Mouse (Mus musculus) brain, embryonic 18.5 days (tissue): ENCODE results near the gene Rasa3.

ENCODE experiments used
- DNase-seq: peaks from one replicate; pipeline ENCODE4 v3.0.0-alpha.2; 2012; ENCODE audit warnings: low read depth, low spot score

The Rasa3 gene

DNA sequence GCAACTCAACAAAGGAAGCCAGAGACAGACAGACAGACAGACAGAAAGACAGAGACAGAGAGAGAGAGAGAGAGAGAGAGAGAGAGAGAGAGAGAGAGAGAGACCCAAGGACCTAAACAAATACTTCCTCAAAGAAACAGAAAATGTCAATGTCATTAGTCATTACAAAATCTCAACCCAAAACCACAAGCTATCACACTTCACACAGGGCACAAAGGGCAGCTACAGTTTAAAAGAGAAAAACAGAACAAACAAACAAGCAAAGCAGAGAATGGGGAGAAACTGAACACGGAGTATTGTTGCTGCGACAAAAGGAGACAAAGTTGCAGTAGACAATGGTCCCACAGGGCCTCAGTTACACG is 28.3 kb downstream of the Rasa3 start:
- DNase-seq: no peak

DNA sequence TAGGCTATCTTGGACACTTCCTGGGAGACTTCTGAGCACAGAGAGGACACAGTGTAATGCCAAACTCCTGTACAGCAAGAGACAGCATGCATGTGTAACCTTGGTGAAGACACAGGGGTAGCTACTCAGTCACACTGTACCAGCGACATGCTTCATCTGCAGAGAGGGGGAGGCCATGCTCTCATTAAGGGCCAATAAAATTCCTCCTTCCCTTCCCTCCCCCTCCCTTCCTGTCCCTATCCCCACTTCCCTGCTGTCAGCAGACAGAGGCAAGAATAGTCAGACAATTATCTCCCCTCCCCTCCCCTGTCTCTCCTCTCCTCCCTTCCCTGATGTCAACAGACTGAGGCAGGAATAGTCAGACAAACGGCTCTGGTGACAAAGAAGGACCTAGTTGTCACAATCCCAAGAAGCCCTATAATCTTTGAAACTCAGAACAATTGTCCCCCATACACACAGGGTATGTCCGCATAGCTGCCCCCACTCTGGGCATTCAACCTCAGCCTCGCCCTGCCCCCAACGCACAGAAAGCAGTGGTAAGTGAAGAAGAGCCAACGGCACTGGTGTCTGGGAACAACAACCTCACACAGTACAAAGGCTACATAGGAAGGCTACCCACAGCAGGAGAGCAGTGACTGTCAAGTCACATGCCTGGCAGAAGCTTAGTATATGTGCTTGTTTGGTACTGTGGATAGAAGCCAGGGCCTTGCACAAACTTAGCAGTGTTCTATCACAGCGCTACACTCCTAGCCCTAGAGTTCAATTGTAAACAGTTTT is 28.8 kb downstream of the Rasa3 start:
- DNase-seq: no peak

DNA sequence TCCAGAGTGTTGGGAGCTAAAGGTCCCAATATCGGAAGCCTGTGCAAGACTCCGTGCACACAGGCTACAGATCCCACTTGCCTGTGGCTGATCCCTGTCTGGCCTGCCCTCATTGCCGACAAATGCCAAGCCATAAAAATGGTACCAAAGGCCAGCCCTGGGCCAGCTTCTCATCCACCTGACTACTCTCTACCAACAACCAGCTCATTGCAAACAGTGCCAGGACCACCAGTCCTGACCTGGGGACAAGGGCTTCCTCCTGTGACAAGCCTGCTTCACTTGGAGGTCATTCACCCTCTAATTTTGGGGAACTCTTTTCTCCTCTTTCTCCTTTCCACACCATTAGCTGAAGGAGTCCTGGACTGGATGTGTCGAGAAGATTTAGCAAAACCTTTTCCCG is 29.8 kb downstream of the Rasa3 start:
- DNase-seq: no peak

DNA sequence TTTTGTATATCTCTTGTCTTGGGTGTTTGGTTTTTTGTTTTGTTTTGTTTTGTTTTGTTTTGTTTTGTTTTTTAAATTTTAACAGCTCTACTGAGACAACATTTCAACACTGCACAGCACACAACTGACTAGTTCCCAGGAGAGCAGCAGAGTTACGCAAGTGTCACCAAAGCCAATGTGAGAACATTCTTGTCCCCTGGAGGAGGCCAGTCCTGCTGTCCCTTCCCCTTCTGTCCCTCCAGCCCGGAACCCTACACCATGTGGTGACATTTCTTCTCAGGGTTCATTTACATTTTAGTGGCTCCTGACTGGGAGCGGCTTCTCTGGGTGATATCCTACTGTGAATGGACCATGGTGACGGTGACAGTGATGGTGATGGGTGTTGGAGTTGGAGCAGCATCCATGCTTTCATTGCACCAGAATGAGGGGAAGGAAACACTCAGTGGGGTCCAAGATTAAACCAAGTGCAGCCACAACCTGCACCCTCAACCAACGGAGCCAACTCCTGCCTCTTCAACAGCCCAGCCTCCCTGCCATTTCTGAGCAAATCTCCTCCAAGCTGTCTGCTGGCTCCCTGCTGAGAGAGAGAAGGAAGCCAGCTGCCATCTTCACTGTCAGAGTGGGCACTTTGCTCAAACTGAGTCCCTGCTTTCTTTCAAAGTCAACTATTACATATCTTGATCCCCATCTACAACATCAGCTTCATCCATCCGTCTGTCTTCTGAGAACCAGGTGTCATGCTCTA is 32.3 kb downstream of the Rasa3 start:
- DNase-seq: no peak

DNA sequence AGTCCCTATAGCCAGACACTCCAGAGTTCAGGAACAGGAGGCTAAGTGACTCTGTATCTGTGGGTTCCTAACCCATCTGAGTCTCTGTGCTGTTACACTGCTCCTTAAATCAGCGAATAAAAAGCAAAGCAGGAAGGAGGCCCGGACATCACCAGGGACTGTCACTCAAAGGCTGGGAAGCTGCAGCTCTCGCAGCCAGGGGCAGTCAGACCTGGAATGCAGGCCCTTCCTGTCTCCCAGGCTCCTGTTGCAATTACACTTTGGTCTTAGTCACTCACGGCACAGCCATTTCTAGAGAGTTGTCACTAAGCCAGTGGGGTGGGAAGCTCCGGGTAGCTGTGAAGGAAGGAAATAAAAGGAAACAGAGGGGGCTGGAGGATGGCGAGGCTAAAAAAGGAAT is 33.2 kb downstream of the Rasa3 start:
- no peak for DNase-seq

DNA sequence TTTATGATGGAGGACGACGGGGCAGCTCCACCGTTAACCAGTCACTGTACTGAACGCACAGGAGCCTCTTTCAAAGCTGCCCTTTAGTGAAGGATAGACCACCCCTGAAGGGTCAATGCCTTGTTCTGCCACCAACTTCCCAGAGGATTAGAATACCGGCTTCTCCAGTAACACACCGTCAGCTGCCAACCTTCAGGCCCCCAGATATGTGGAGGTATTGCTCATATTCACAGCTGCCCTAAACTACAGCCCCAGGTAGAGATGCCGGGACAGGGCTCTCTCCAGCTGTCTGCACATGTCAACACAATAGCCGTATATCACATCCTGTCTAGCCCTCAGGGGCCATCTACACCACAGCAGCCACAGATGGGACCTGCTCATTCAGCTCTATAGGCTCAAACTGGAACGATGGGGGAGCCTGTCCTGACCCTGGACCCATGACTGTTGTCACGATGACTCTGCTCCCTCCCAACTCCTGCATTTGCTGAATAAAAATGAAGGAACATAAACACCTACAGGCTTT is 34.7 kb downstream of the Rasa3 start:
- DNase-seq: no peak

DNA sequence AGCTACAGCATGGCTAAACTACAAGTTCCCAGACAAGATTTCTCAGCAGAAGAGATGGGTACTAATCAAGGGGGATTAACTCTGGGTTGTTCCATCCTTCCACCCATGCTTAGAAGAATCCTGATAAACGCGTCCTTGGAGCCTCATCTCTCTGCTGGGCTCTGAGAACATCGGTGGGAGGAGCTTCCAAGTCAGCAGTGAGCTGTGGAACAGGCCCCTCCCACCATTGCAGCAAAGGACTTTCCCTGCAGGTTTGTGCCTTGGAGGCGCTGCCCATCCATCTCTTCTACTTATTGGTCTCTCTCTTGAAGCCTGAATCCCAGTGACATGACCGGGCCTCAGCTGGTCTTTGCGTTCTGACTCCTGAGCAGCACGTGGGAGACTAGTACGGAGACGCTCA is 36.2 kb downstream of the Rasa3 start:
- DNase-seq: no peak

DNA sequence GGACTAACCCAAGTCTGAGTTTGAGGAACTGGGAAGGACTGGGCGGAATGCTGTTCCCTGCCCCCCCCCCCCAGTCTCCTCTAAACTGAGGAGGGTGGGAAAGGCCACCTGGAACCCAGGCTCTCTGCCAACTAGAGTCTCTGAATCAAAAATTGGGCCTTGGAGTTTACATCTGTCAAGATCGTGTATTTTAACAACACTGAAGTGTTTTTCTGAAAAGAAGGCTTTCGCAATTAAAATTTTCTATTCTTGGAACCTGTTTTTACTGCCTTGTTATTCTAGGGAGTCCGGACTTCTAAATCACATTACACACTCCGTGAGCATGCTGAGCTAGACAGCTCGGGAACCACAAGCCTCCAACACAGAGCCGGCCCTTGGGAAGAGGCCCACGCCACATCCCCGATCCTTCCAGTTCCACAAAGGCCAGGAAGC is 36.9 kb downstream of the Rasa3 start:
- DNase-seq: no peak

DNA sequence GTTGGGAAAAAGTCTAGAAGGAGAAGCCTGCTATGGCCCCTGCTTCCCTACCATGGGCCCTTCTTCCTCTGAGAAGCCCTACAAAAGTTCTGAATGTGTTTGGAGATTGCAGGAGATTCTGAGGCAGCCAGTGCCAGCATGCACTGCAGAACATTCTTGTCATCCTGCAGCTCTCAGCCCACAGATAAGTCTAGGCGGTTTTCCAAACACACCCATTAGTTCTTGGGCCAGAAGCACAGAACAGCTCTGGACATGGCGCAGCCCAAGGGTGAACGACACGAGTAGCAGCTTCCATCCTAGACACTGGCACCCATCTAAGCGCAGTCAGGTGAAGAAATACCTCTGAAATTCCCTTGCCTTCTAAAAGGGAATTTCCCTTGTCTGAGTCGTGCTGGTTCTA is 44.3 kb downstream of the Rasa3 start:
- DNase-seq: no peak

DNA sequence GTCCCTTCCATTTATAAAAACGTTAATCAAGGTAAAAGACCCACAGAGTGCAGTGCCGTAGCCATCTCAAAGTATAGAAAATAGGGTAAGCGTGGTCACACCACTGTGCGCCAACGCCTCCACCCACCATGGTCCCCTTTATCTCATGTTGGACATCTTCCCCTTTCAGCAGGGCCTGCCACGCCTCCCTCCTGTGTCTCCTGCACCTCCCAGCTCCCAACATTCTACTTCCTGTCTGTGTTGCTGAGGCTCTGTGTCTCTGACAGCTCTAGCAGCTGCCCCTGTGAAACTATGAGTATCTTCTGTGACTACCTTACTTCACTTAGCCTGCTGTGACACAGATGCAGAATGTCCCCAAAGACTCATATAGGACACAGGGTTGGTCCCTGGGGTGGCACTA is 45.1 kb downstream of the Rasa3 start:
- DNase-seq: no peak

DNA sequence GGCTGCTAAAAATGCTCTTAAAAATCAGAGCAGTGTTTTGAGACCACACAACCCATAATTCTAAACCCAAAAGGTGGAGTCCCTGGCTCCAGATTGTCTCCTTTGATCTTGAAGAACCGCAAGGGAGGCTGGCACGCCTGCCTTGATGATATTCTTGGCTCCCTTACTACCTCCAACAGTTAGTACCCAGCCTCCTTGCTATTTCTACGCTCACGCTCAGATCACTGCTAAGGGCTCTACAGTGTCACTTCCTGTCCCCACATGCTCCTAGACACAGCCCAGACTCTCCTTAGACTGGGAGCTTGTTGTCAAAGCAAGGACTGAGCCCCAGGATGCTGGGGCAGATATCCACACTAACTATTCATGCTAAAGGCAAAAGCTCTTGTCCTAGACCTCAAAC is 46.6 kb downstream of the Rasa3 start:
- no peak for DNase-seq

DNA sequence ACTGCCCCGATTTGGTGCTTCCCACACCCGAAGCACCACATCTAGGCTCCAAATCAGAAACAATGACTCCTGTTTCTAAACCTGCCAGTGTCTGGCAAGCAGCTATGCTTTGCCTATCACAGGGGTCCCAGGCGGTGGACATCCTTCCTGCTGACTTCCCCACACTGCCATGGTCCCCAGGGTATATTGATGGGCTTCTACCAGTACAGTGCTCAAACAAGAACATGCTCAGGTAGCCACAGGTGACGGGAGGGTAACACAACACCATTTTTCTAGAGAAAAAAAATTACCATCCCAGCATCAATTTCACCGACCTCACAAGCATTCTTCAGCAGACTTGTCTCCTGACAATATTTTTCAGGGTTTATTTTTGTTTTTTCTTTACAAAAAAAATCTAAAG is 47.2 kb downstream of the Rasa3 start:
- no peak for DNase-seq

DNA sequence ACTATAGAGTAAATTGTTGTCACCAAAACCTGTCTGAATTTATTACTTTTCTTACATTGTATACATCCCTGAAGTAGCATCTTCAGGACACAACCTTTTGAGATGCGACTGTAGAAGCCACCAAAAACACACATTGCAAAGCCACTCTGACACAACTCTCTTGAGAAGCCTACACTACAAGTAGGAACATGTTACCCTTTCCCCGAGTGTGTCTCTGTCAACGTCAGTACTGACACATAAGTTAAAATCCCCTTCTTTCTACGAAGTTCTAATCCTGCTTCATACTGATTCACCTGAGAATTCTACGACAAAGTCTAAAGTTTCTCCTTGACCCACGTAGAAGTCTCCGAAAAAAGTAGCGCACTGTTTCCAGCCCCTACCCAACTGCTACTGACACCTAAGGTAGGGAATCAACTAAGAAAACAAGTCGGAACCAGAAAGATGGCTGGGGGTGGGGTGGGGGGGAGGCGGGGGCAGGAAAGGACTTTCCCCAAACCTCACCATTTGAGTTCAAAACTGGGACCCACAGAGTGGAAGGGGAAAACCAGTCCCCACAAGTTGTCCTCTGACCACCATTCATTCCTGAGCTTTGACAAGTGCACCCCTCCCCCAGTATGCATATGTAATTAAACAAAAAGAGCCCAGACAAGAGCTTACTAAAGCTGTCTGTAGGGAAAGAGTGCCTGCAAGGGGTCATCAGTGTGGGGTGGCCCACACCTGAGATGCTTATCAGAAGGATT is 47.9 kb downstream of the Rasa3 start:
- no peak for DNase-seq

DNA sequence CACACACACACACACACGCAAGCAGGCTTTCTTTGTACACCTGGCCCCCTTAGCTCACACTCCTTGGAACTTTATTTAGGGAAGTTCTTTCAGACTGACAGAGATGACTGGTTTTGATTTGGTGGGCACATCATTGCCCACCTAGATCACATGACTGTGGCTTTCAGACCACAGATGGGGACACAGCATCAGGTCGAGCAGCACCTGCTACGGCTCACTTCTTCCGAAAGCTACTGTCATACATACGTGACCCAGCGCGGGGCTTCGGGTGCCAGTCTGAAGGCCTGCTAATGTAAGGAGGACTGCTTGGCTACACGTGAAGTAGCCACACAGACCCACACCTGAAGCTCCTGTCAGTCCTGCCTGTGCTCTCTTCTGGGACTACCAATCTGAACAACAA is 49.3 kb downstream of the Rasa3 start:
- no peak for DNase-seq

DNA sequence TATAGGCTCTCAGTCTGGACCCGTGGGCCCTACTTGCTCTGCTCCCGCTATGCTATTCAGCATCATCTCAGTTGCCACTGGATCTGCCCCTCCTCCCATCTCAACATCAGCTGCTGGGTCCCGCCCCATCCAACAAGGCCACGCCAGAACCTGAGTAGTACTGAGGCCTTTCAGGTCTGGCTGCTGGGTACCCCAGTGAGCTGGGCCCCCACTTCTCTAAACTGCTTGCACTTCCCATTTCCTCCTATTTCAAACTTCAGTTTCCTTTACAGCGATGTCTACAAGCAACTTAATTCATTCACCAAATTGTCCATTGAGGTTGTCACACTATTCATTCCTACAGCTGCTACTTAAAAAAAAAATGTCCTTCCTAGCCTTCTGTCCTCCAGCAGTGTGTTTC is 49.8 kb downstream of the Rasa3 start:
- no peak for DNase-seq

DNA sequence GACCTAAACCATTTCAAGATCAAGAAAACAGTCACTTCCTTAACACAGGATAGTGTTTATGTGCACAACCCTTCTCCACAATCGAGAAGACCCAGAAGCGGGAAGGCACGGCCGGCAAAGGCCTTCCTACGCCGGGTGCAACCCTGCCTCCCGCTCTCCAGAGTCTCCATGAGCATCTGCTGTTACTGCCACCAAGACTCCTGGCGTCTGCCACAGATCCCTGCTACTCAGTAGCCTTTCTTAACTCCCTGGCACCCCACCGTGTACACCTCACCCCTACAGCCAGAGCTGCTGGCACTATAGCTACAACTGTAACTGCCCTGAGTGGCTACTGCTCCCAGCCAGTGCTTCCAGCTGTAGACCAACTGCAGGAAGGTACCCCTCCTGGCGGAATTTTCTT is 51.3 kb downstream of the Rasa3 start:
- DNase-seq: no peak

DNA sequence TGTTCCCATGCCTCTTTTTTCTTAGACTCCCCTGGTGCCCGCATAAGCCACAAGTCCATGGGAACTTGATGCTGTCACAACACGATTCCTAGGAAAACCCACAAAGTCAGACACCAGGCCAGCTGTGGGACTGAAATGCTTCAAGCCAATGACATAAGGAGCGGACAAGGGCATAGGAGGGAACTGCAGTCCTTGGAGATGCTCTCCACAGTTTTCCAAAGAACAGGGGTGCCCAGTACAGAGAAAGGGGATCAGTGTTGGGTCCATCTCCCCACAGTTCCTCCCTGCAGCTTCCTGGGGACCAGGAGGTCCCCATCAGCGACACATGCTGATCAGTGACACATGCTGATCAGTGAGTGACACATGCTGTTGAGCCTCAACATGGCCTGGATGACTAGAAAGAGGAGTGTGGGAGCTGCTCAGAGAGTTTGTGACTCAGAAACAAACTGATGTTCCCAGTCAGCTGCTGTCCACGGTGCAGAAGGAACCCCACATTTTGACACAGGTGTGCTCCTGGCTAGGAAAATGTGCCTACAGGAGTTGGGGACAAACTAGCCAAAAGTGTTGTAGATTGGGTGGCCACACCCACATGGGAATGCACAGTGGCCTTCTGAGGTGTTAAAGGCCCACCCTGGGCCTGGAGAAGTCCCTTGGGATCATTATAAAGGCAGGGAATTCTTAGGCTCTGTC is 52.0 kb downstream of the Rasa3 start:
- no peak for DNase-seq

DNA sequence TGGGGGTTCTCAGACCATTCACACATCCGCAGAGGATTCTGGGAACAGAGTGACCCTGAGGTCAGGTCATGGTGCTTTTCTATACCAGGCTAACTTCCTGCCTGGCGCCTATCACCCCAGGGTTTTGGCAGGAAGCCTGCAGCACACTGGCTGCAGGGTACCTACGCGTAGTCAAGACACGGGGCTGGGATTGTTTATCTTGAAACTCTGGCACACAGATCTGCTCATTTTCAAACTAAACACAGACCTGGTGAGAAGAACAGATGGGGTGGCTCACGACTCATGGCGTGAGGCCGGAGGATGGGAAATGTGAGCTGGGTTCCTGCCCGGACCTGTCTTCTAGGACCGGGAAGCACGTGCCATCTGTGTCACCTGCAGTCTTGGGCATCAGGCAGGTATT is 52.5 kb downstream of the Rasa3 start:
- DNase-seq: no peak

DNA sequence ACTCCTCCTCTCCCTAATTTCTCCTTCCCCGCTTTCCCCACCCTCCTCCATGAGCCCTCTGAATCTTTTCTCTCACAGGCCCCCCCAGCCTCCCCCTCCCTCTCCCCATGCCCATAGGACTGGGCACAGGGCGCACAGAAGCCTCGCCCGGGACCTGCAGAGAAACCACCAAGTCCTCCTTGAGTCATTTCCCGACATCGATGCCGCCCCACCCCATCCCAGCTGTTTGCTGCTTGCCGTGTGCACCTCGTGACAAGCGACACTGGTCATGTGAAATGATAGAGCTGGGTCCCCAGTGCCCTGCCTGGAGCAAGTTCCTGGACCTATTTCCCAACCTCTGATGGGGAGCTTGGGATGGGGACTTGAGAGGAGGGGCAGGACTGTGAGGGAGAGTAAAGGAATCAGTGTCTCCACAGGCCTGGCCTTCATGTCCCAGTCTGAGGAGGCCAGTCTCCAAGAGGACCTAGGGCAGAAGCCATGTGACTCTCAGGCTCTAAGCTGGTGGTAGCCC is 53.4 kb downstream of the Rasa3 start:
- no peak for DNase-seq

DNA sequence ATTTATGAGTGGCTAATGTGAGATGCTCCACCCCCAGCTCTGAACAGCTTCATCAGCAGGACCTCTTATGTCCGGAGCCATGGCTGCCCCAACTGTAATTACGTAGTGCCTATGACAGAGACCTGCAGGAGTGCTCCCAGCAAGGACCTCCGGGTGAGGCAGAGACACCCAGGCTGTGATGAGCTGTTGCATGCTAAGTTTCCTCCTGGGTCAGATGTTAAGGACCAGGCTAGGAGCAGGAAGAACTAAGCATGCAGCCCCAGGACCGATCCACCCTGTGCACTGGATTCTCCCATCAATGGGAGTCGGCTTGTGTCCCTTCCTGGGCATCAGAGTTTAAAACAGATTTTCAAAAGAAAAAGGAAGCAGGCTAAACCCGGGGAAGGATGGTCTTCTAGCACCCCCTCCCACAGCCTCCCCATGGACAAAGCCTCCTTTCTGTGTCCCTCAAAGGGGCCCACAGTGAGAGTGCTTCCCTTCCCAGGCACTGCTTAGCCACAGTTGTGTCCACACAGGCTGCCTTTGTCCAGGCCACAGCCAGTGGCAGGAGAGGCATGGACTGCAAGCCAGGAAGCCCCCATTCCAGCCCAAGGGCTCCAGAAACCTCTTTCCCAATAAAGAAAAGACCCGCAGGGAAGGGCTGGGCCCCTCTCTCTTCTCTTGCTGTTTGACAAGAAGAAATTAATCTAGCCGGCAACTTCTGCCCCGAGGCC is 54.2 kb downstream of the Rasa3 start:
- DNase-seq: no peak
